Mouse (Mus musculus): ENCODE measurements around the gene Ccdc61. TPM values are rescaled to one million over a fixed set of nuclear protein-coding genes. Genes with fewer than 3 reads are reported as not detected.

The Ccdc61 gene
- polyA plus RNA-seq, 1 experiment from 2014 or later: 14.3 TPM

- peak overlapping the region; percentile 93 for H3K4me2 ChIP-seq (ENCODE audit: low read length)
- no peak overlapping the region for H3K27ac ChIP-seq (replicated peaks in 1 of 2; ENCODE audit: control insufficient read depth in 1 of 2, insufficient read depth in 1 of 2, low read depth in 2 of 2, low read length in 2 of 2)
- 0 out of 2 replicates have a peak overlapping the region, but pooled peaks have one; percentile 69 for H3K9ac ChIP-seq (ENCODE audit: low read length)
- peaks cover 14% of the 10 kb centered on the region; the same call in 1 of the 2 replicates for H3K36me3 ChIP-seq (ENCODE audit: control insufficient read depth, insufficient read depth, low read length)
- H3K9me3 ChIP-seq (ENCODE audit: control insufficient read depth, low read length): no peaks in the 10 kb centered on the region
- no peak for ATAC-seq (ENCODE audit: insufficient number of reproducible peaks, insufficient read depth, low FRiP score, low read depth)
- WGBS: 24% methylated on average over 27 of the region's 27 CpGs
- peaks cover 6 to 20% of the 10 kb centered on the region in 2 experiments; a peak in 3 of 4 replicates for H3K4me1 ChIP-seq (ENCODE audit: control insufficient read depth in 2 of 2, insufficient read depth in 2 of 2, low read length in 2 of 2)
- H3K27me3 ChIP-seq (ENCODE audit: control insufficient read depth, insufficient read depth, low read length): peaks cover 13% of the 10 kb centered on the region
- peak overlapping the region in 1 of 2 experiments; percentile 46; a peak in 1 of 4 replicates for H3K4me3 ChIP-seq (ENCODE audit: control insufficient read depth in 1 of 2, insufficient read depth in 1 of 2, low read depth in 1 of 2, low read length in 2 of 2)
These were observed 17.2 kb downstream of the Ccdc61 start for GRCm38 (mm10) chr7:18893009-18893408.

- Histone ChIP-seq H3K27me3 (ENCODE audit: control insufficient read depth, insufficient read depth, low read length) (peaks cover 13% of the 10 kb centered on the region), H3K4me3 (ENCODE audit: control insufficient read depth in 1 of 2, insufficient read depth in 1 of 2, low read depth in 1 of 2, low read length in 2 of 2) (peak overlapping the region; percentile 46 to 47), H3K27ac (replicated peaks in 1 of 2; ENCODE audit: control insufficient read depth in 1 of 2, insufficient read depth in 1 of 2, low read depth in 2 of 2, low read length in 2 of 2) (no peak overlapping the region), H3K4me1 (ENCODE audit: control insufficient read depth in 2 of 2, insufficient read depth in 2 of 2, low read length in 2 of 2) (peaks cover 6 to 20% of the 10 kb centered on the region in 2 experiments; a peak in 3 of 4 replicates), H3K4me2 (ENCODE audit: low read length) (peak overlapping the region; percentile 93), H3K9me3 (ENCODE audit: control insufficient read depth, low read length) (no peaks in the 10 kb centered on the region), H3K9ac (ENCODE audit: low read length) (peak overlapping the region; percentile 69), H3K36me3 (ENCODE audit: control insufficient read depth, insufficient read depth, low read length) (peaks cover 7% of the 10 kb centered on the region; the same call in 1 of the 2 replicates)
- no peak; the same call in 1 of the 2 replicates for ATAC-seq (ENCODE audit: insufficient number of reproducible peaks, insufficient read depth, low FRiP score, low read depth)
- WGBS: 18% methylated on average over 33 of the region's 33 CpGs
These were observed 18.2 kb downstream of the Ccdc61 start for GRCm38 (mm10) chr7:18891872-18892599.

GRCm38 (mm10) chr7:18890848-18891247 is 19.4 kb downstream of the Ccdc61 start:
- Histone ChIP-seq H3K9ac (ENCODE audit: low read length) (no peak overlapping the region), H3K9me3 (ENCODE audit: control insufficient read depth, low read length) (no peaks in the 10 kb centered on the region), H3K4me2 (ENCODE audit: low read length) (no peak overlapping the region), H3K4me3 (ENCODE audit: control insufficient read depth in 1 of 2, insufficient read depth in 1 of 2, low read depth in 1 of 2, low read length in 2 of 2) (no peak overlapping the region), H3K36me3 (ENCODE audit: control insufficient read depth, insufficient read depth, low read length) (peaks cover 7% of the 10 kb centered on the region; the same call in 1 of the 2 replicates), H3K27me3 (ENCODE audit: control insufficient read depth, insufficient read depth, low read length) (peaks cover 13% of the 10 kb centered on the region), H3K27ac (replicated peaks in 1 of 2; ENCODE audit: control insufficient read depth in 1 of 2, insufficient read depth in 1 of 2, low read depth in 2 of 2, low read length in 2 of 2) (no peak overlapping the region), H3K4me1 (ENCODE audit: control insufficient read depth in 2 of 2, insufficient read depth in 2 of 2, low read length in 2 of 2) (peaks cover 6 to 20% of the 10 kb centered on the region in 2 experiments; a peak in 3 of 4 replicates)
- 93% methylated on average over 8 of the region's 8 CpGs for WGBS
- no peak for ATAC-seq (ENCODE audit: insufficient number of reproducible peaks, insufficient read depth, low FRiP score, low read depth)

- Histone ChIP-seq H3K27ac (replicated peaks in 1 of 2; ENCODE audit: control insufficient read depth in 1 of 2, insufficient read depth in 1 of 2, low read depth in 2 of 2, low read length in 2 of 2) (no peak overlapping the region), H3K36me3 (ENCODE audit: control insufficient read depth, insufficient read depth, low read length) (peaks cover 7% of the 10 kb centered on the region; the same call in 1 of the 2 replicates), H3K27me3 (ENCODE audit: control insufficient read depth, insufficient read depth, low read length) (no peaks in the 10 kb centered on the region), H3K9me3 (ENCODE audit: control insufficient read depth, low read length) (no peaks in the 10 kb centered on the region), H3K9ac (ENCODE audit: low read length) (no peak overlapping the region), H3K4me1 (ENCODE audit: control insufficient read depth in 2 of 2, insufficient read depth in 2 of 2, low read length in 2 of 2) (0 out of 4 replicates have a peak, but pooled peaks cover 0 to 2% of the 10 kb centered on the region in 2 experiments), H3K4me3 (ENCODE audit: control insufficient read depth in 1 of 2, insufficient read depth in 1 of 2, low read depth in 1 of 2, low read length in 2 of 2) (no peak overlapping the region), H3K4me2 (ENCODE audit: low read length) (no peak overlapping the region)
- 76% methylated on average over 1 of the region's 1 CpGs for WGBS
- ATAC-seq (ENCODE audit: insufficient number of reproducible peaks, insufficient read depth, low FRiP score, low read depth): no peak
These were observed 23.3 kb downstream of the Ccdc61 start for GRCm38 (mm10) chr7:18886963-18887362.

GRCm38 (mm10) chr7:18884745-18885422 is 25.3 kb downstream of the Ccdc61 start:
- 53% methylated on average over 13 of the region's 13 CpGs for WGBS
- no peaks in the 10 kb centered on the region for H3K27me3 ChIP-seq (ENCODE audit: control insufficient read depth, insufficient read depth, low read length)

GRCm38 (mm10) chr7:18883991-18884744 is 26.0 kb downstream of the Ccdc61 start:
- Histone ChIP-seq H3K27me3 (ENCODE audit: control insufficient read depth, insufficient read depth, low read length) (no peaks in the 10 kb centered on the region), H3K36me3 (ENCODE audit: control insufficient read depth, insufficient read depth, low read length) (peaks cover 3% of the 10 kb centered on the region; the same call in 1 of the 2 replicates), H3K4me2 (ENCODE audit: low read length) (no peak overlapping the region), H3K27ac (replicated peaks in 1 of 2; ENCODE audit: control insufficient read depth in 1 of 2, insufficient read depth in 1 of 2, low read depth in 2 of 2, low read length in 2 of 2) (no peak overlapping the region), H3K4me3 (ENCODE audit: control insufficient read depth in 1 of 2, insufficient read depth in 1 of 2, low read depth in 1 of 2, low read length in 2 of 2) (no peak overlapping the region), H3K9me3 (ENCODE audit: control insufficient read depth, low read length) (no peaks in the 10 kb centered on the region), H3K4me1 (ENCODE audit: control insufficient read depth in 2 of 2, insufficient read depth in 2 of 2, low read length in 2 of 2) (0 out of 4 replicates have a peak, but pooled peaks cover 0 to 2% of the 10 kb centered on the region in 2 experiments), H3K9ac (ENCODE audit: low read length) (no peak overlapping the region)
- 43% methylated on average over 9 of the region's 9 CpGs for WGBS
- ATAC-seq (ENCODE audit: insufficient number of reproducible peaks, insufficient read depth, low FRiP score, low read depth): no peak

More at GRCm38 (mm10) chr7:18884745-18885422, 25.3 kb downstream of the Ccdc61 start:
- Histone ChIP-seq H3K4me3 (ENCODE audit: control insufficient read depth in 1 of 2, insufficient read depth in 1 of 2, low read depth in 1 of 2, low read length in 2 of 2) (no peak overlapping the region), H3K9ac (ENCODE audit: low read length) (no peak overlapping the region), H3K36me3 (ENCODE audit: control insufficient read depth, insufficient read depth, low read length) (peaks cover 4% of the 10 kb centered on the region; the same call in 1 of the 2 replicates), H3K9me3 (ENCODE audit: control insufficient read depth, low read length) (no peaks in the 10 kb centered on the region), H3K27ac (replicated peaks in 1 of 2; ENCODE audit: control insufficient read depth in 1 of 2, insufficient read depth in 1 of 2, low read depth in 2 of 2, low read length in 2 of 2) (no peak overlapping the region), H3K4me2 (ENCODE audit: low read length) (no peak overlapping the region), H3K4me1 (ENCODE audit: control insufficient read depth in 2 of 2, insufficient read depth in 2 of 2, low read length in 2 of 2) (0 out of 4 replicates have a peak, but pooled peaks cover 0 to 2% of the 10 kb centered on the region in 2 experiments)
- no peak for ATAC-seq (ENCODE audit: insufficient number of reproducible peaks, insufficient read depth, low FRiP score, low read depth)

- no peaks in the 10 kb centered on the region for H3K27me3 ChIP-seq (ENCODE audit: control insufficient read depth, insufficient read depth, low read length)
- no peaks in the 10 kb centered on the region for H3K9me3 ChIP-seq (ENCODE audit: control insufficient read depth, low read length)
- no peaks in the 10 kb centered on the region for H3K36me3 ChIP-seq (ENCODE audit: control insufficient read depth, insufficient read depth, low read length)
- 0 out of 4 replicates have a peak, but pooled peaks cover 0 to under 1% of the 10 kb centered on the region in 2 experiments for H3K4me1 ChIP-seq (ENCODE audit: control insufficient read depth in 2 of 2, insufficient read depth in 2 of 2, low read length in 2 of 2)
- no peak for ATAC-seq (ENCODE audit: insufficient number of reproducible peaks, insufficient read depth, low FRiP score, low read depth)
- WGBS: 69% methylated on average over 7 of the region's 7 CpGs
- no peak overlapping the region for H3K4me2 ChIP-seq (ENCODE audit: low read length)
- H3K4me3 ChIP-seq (ENCODE audit: control insufficient read depth in 1 of 2, insufficient read depth in 1 of 2, low read depth in 1 of 2, low read length in 2 of 2): no peak overlapping the region
- no peak overlapping the region for H3K9ac ChIP-seq (ENCODE audit: low read length)
- no peak overlapping the region for H3K27ac ChIP-seq (replicated peaks in 1 of 2; ENCODE audit: control insufficient read depth in 1 of 2, insufficient read depth in 1 of 2, low read depth in 2 of 2, low read length in 2 of 2)
These were observed 31.5 kb downstream of the Ccdc61 start for GRCm38 (mm10) chr7:18878691-18879090.

All from heart, embryonic 14.5 days (tissue).